Mouse (Mus musculus): ENCODE data around the gene Itpa.

DNA sequence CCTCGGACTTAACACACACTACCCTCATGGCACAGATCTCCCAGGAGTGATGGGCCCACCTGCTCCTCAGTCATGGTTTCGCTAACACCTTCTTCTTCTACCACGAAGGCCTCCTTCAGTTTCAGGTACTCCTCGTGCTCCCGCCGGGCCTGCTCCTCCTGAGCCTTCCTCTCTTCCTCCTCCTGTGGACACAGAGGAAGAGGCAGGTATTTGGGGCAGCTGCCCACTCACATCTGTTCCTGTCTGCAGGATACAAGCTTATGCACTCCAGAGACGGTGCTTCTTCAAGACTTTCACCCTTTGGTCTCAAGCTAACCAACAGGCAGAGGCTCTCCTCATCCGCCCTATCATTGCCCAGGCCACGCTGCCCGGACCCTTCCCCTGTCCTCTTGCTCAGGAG lies 8.9 kb upstream of the Itpa start:
- no peak for TF ChIP-seq CTCF (IDR thresholded peaks at IDR 0.05; ENCODE audit: low read depth, low read length)
- no peak for TF ChIP-seq POLR2A (IDR thresholded peaks at IDR 0.05; ENCODE audit: extremely low read depth, insufficient read depth, low read length)
